Mouse (Mus musculus) limb, embryonic 10.5 days (tissue): Measurements from ENCODE around the gene Zfp747. TPM values are rescaled to one million over a fixed set of nuclear protein-coding genes. Genes with fewer than 3 reads are reported as not detected.
"Not testable (repeated sequence)": the region's sequence is repeated elsewhere in the genome, so short reads cannot be mapped to it uniquely, and the experiment has no call there.

Experiments
- DNase-seq: peaks from one replicate; pipeline ENCODE4 v3.0.0-alpha.2; 2017; ENCODE audit warnings: low spot score
- H3K27ac ChIP-seq: fragments of 300-500 bp; sonication (generic); 2 replicates; pipeline ENCODE4 v1.5.1; 2016; ENCODE audit warnings: mild to moderate bottlenecking
- H3K27me3 ChIP-seq: fragments of 300-500 bp; sonication (generic); 2 replicates; pipeline ENCODE4 v1.6.1; 2016; ENCODE audit warnings: low read depth, mild to moderate bottlenecking; ENCODE audit not compliant: poor library complexity, severe bottlenecking
- H3K36me3 ChIP-seq: fragments of 300-500 bp; sonication (generic); 2 replicates; pipeline ENCODE4 v1.6.1; 2016; ENCODE audit warnings: mild to moderate bottlenecking, moderate library complexity
- H3K4me1 ChIP-seq: fragments of 300-500 bp; sonication (generic); 2 replicates; pipeline ENCODE4 v1.6.1; 2016
- H3K4me3 ChIP-seq: fragments of 300-500 bp; sonication (generic); 2 replicates; pipeline ENCODE4 v1.5.1; 2016; ENCODE audit warnings: mild to moderate bottlenecking, moderate library complexity
- H3K9me3 ChIP-seq: fragments of 300-500 bp; sonication (generic); replicated peaks from 2 replicates; pipeline ENCODE4 v1.6.1; 2016; ENCODE audit warnings: mild to moderate bottlenecking
- WGBS: fragments of 180-500 bp; shearing (Covaris S2); methylation state at CpG from one replicate; pipeline ENCODE4 v1.1.7; 2016; 5-methylcytosine and 5-hydroxymethylcytosine counted together
- polyA plus RNA-seq: library from polyadenylated mRNA; unstranded; fragments of >200 nt; fragmentation: Nextera tagmentation; extraction: Ambion mirVana; gene quantifications from 2 replicates; pipeline ENCODE4 v1.2.1, GENCODE M21; 2016

Zfp747 gene
- polyA plus RNA-seq, 1 experiment from 2014 or later: 9.5 TPM

DNA sequence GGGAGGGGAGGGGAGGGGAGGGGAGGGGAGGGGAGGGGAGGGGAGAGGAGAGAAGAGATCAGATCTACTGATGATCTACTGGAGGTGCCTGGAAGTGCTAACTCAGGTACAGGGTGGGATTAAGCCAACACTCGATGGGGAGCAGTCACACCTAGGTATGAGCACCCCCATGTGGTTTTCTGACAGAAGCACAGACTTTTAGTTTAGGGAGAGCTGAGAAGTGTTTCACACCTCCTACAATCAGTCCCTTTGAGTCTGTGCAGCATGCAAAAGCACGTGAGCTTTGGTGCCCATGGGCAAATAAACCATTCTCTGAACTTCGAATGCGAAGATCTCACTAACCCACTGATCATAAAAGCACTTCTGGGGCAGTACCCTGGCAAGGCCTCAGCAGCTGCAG is 33.5 kb downstream of the Zfp747 start:
- H3K4me3 ChIP-seq: no peak overlapping the region
- peaks cover 39% of the 10 kb centered on the region for H3K36me3 ChIP-seq
- H3K4me1 ChIP-seq: peaks cover 33% of the 10 kb centered on the region
- no peaks in the 10 kb centered on the region for H3K27me3 ChIP-seq
- H3K9me3 ChIP-seq: no peaks in the 10 kb centered on the region
- no peak overlapping the region for H3K27ac ChIP-seq
- WGBS: 55% methylated on average over 4 of the region's 4 CpGs
- DNase-seq: no peak

DNA sequence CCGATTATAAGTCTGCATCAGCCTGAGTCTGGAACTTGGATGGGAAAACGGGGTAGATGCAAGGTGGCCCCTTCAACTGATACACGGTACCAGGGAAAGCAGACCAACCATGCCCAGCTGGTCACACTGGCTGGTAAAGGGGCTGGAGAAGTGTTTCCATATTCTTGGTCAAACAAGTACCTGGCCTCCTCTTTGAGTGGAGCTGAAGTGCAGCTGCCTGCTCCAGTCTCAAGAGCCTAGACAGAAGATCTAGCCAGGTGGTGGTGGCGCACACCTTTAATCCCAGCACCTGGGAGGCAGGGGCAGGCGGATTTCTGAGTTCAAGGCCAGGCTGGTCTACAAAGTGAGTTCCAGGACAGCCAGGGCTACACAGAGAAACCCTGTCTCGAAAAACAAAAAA is 34.0 kb downstream of the Zfp747 start:
- 89% methylated on average over 6 of the region's 6 CpGs for WGBS
- Histone ChIP-seq H3K36me3 (peaks cover 39% of the 10 kb centered on the region), H3K4me1 (peaks cover 29% of the 10 kb centered on the region)
- not testable (repeated sequence) for H3K27ac ChIP-seq, H3K27me3 ChIP-seq, DNase-seq, H3K9me3 ChIP-seq, H3K4me3 ChIP-seq

DNA sequence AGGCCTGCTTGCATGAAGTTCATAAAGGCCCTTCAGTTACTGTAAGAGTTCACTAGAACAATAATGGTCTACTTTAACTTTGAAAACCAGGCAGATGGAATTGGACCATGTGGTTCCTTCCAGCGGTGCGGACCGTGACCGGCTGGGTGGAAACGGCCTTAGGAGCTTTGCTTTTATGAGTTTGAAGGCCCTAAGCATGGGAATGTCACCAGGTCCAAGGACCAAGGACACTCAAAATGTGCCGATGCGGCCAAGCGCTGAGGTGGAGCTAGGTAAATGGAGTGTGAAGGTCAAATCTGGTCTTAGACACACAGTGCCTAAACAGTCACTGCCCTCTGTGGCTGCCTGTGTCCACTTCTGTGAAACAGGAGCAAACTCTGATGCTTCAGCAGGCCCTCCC is 34.5 kb downstream of the Zfp747 start:
- H3K27ac ChIP-seq: no peak overlapping the region
- H3K27me3 ChIP-seq: no peaks in the 10 kb centered on the region
- H3K9me3 ChIP-seq: no peaks in the 10 kb centered on the region
- DNase-seq: no peak
- H3K4me3 ChIP-seq: no peak overlapping the region
- 92% methylated on average over 8 of the region's 8 CpGs for WGBS
- peaks cover 24% of the 10 kb centered on the region for H3K4me1 ChIP-seq
- peaks cover 39% of the 10 kb centered on the region for H3K36me3 ChIP-seq

DNA sequence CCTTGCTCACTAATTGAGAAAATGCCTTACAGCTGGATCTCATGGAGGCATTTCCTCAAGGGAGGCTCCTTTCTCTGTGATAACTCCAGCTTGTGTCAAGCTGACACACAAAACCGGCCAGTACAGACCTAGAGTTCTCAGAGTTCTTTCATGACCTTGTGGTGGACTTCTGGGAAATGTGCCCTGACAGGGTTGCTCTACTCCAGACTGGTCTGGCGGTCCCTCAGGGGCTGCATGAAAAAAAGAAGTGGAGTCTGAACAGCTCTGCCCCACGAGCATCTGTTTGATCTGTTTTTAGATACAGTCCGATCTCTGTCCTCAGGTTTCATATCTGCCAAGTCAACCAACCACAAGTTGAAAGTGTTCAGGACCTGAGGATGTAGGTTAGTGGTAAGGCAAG is 38.2 kb downstream of the Zfp747 start:
- Histone ChIP-seq H3K27ac (no peak overlapping the region), H3K4me1 (no peaks in the 10 kb centered on the region), H3K4me3 (no peak overlapping the region), H3K9me3 (no peaks in the 10 kb centered on the region), H3K27me3 (no peaks in the 10 kb centered on the region), H3K36me3 (peaks cover 22% of the 10 kb centered on the region)
- WGBS: 78% methylated on average over 4 of the region's 4 CpGs
- no peak for DNase-seq

DNA sequence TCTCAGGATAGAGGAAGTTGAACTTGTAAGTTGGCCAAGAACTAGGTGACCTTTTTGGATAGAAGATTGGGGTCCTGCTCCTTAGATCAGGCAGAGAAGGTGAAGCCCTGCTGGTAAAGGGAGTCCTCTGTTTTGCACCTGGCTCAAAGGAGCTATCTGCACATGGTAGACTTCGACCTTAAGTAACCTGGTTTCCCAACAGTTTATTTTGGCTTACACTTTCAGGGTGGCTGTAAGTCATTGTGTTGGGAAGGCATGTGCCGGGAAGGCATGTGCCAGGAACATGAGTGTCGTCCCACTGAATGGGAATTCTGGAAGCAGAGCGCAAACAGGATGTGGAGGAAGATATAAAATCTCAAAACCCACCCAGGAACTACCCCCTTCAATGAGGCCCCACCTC is 40.2 kb downstream of the Zfp747 start:
- H3K27me3 ChIP-seq: no peaks in the 10 kb centered on the region
- H3K4me1 ChIP-seq: no peaks in the 10 kb centered on the region
- H3K27ac ChIP-seq: no peak overlapping the region
- 89% methylated on average over 4 of the region's 4 CpGs for WGBS
- H3K36me3 ChIP-seq: 0 out of 2 replicates have a peak, but pooled peaks cover 3% of the 10 kb centered on the region
- H3K9me3 ChIP-seq: no peaks in the 10 kb centered on the region
- no peak overlapping the region for H3K4me3 ChIP-seq
- no peak for DNase-seq

DNA sequence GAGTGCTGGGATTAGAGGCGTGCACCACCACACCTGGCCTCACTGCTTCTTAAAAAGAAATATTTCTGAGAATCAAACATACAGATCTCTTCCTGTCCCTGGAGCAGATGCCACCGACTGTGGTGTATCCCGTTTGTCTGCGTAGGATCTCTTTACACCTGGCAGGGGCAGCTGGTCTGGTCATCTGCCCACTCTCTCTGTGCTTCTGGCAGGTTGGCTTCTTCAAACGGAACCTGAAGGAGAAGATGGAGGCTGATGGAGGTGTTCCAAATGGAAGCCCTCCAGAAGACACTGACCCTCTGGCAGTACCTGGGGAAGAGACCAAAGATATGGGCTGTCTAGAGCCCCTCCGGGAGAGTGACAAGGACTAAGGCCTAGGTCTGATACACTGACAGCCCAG is 42.6 kb downstream of the Zfp747 start:
- Histone ChIP-seq H3K36me3 (no peaks in the 10 kb centered on the region), H3K9me3 (no peaks in the 10 kb centered on the region), H3K4me3 (no peak overlapping the region), H3K4me1 (no peaks in the 10 kb centered on the region), H3K27ac (no peak overlapping the region), H3K27me3 (no peaks in the 10 kb centered on the region)
- DNase-seq: no peak
- WGBS: 85% methylated on average over 6 of the region's 6 CpGs

DNA sequence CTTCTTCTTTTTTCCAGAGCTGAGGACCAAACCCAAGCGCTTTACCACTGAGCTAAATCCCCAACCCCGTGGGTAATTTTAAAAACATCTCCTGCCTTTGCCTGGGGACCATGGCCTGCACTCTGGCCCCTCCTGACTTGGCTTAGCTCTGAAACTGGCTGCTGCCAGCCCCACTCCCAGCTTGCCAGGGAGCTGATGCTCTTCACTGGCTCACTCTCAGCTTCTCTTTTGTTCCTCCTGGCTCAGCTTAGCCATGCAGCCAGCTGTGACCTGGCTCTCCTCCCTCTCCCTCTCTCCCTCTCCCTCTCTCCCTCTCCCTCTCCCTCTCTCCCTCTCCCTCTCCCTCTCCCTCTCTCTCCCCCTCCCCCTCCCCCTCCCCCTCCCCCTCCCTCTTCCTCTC is 49.2 kb downstream of the Zfp747 start:
- Histone ChIP-seq H3K9me3 (no peaks in the 10 kb centered on the region), H3K27me3 (no peaks in the 10 kb centered on the region), H3K4me3 (no peak overlapping the region), H3K36me3 (no peaks in the 10 kb centered on the region), H3K4me1 (peaks cover 4% of the 10 kb centered on the region), H3K27ac (no peak overlapping the region)
- no peak for DNase-seq
- WGBS: 73% methylated on average over 2 of the region's 2 CpGs

DNA sequence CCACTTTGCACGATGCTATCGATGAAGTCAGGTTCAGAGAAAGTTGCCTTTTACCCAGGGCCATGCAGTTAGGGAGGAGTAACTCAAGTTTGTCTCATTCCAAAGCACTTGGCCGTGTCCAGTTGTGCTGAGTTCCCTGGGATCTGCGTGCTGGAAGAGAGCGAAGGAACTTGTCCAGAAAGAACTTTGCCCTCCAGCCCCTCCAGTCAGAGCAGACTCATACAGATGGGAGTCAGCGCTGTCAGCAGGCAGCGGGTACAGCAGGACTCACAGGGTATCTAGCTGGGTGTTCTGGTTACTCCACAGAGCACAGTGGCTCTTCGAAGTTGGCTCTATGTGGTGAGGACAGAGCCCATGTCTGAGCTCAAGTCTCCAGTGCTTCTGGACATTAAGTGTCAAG is 50.3 kb downstream of the Zfp747 start:
- Histone ChIP-seq H3K4me3 (no peak overlapping the region), H3K27ac (no peak overlapping the region), H3K27me3 (no peaks in the 10 kb centered on the region), H3K4me1 (peaks cover 4% of the 10 kb centered on the region), H3K9me3 (no peaks in the 10 kb centered on the region), H3K36me3 (no peaks in the 10 kb centered on the region)
- 85% methylated on average over 8 of the region's 8 CpGs for WGBS
- no peak for DNase-seq

DNA sequence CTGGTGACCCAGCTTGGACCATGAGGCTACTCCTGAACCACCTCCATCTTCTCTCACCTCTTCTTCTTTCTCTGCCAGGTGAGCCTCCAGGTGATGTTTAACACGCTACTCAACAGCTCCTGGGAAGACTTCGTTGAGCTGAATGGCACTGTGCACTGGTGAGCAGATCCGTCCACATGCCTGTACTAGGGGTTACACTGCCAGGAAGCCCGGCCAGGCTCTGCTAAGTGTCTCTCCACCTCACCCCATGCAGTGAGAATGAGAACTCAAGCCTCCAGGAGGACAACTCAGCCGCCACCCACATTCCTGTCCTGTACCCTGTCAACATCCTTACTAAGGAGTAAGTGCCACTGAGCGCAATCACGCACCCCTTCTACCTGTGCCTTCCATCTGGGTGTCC is 50.9 kb downstream of the Zfp747 start:
- H3K4me3 ChIP-seq: no peak overlapping the region
- no peak overlapping the region for H3K27ac ChIP-seq
- H3K9me3 ChIP-seq: no peaks in the 10 kb centered on the region
- peaks cover 4% of the 10 kb centered on the region for H3K4me1 ChIP-seq
- no peak for DNase-seq
- H3K36me3 ChIP-seq: no peaks in the 10 kb centered on the region
- H3K27me3 ChIP-seq: no peaks in the 10 kb centered on the region
- 89% methylated on average over 7 of the region's 7 CpGs for WGBS

Other genes with a start within 250 kb of the Zfp747 start
- gene Spn, start 238.2 kb downstream of the Zfp747 start, polyA plus RNA-seq: 0.09 and 0.18 TPM in 2 replicates
- 85.9 and 94.0 TPM in 2 replicates for gene Cd2bp2, start 180.0 kb downstream of the Zfp747 start, polyA plus RNA-seq
- 32.1 and 34.8 TPM in 2 replicates for gene Tbc1d10b, start 167.6 kb downstream of the Zfp747 start, polyA plus RNA-seq
- 8.8 and 13.1 TPM in 2 replicates for gene Mylpf, start 167.2 kb downstream of the Zfp747 start, polyA plus RNA-seq
- 74.2 and 74.9 TPM in 2 replicates for gene Zfp553, start 143.0 kb downstream of the Zfp747 start, polyA plus RNA-seq
- 27.0 and 29.9 TPM in 2 replicates for gene Sept1, start 142.9 kb downstream of the Zfp747 start, polyA plus RNA-seq
- 70.6 and 73.6 TPM in 2 replicates for gene Zfp771, start 131.8 kb downstream of the Zfp747 start, polyA plus RNA-seq
- gene Dctpp1, start 115.3 kb downstream of the Zfp747 start, polyA plus RNA-seq: 340 and 453 TPM in 2 replicates
- 89.7 and 93.9 TPM in 2 replicates for gene Sephs2, start 102.0 kb downstream of the Zfp747 start, polyA plus RNA-seq
- 0.46 and 0.69 TPM in 2 replicates for gene Itgal, start 79.8 kb downstream of the Zfp747 start, polyA plus RNA-seq
- gene Zfp768, start 30.5 kb downstream of the Zfp747 start, polyA plus RNA-seq: 23.1 and 23.8 TPM in 2 replicates
- gene 9130019O22Rik, start 11.1 kb upstream of the Zfp747 start, polyA plus RNA-seq: 5.2 and 7.2 TPM in 2 replicates
- 5.7 and 7.0 TPM in 2 replicates for gene E430018J23Rik, start 17.6 kb upstream of the Zfp747 start, polyA plus RNA-seq
- 6.2 and 7.9 TPM in 2 replicates for gene Zfp764, start 30.8 kb upstream of the Zfp747 start, polyA plus RNA-seq
- gene Zfp688, start 46.0 kb upstream of the Zfp747 start, polyA plus RNA-seq: 29.5 and 37.0 TPM in 2 replicates
- 14.2 and 14.5 TPM in 2 replicates for gene Zfp689, start 73.1 kb upstream of the Zfp747 start, polyA plus RNA-seq
- 41.0 and 46.9 TPM in 2 replicates for gene Prr14, start 83.6 kb upstream of the Zfp747 start, polyA plus RNA-seq
- gene Fbrs, start 103.1 kb upstream of the Zfp747 start, polyA plus RNA-seq: 11.4 and 12.5 TPM in 2 replicates
- 70.9 and 80.4 TPM in 2 replicates for gene Srcap, start 135.9 kb upstream of the Zfp747 start, polyA plus RNA-seq
- 15.4 and 17.1 TPM in 2 replicates for gene Gm42715, start 143.5 kb upstream of the Zfp747 start, polyA plus RNA-seq
- 3.1 and 4.1 TPM in 2 replicates for gene Tmem265, start 185.3 kb upstream of the Zfp747 start, polyA plus RNA-seq
- gene Phkg2, start 197.3 kb upstream of the Zfp747 start, polyA plus RNA-seq: 34.1 and 39.6 TPM in 2 replicates
- gene Ccdc189, start 212.5 kb upstream of the Zfp747 start, polyA plus RNA-seq: 9.4 and 12.4 TPM in 2 replicates
- 62.2 and 69.6 TPM in 2 replicates for gene Rnf40, start 212.7 kb upstream of the Zfp747 start, polyA plus RNA-seq
- 29.0 and 32.9 TPM in 2 replicates for gene Zfp629, start 239.7 kb upstream of the Zfp747 start, polyA plus RNA-seq